Mouse (Mus musculus) CH12.LX (cell line): ENCODE results near the gene Prrc2a. TPM values are rescaled to one million over a fixed set of nuclear protein-coding genes. Genes with fewer than 3 reads are reported as not detected.

Experiments
- DNase-seq: peaks from one replicate; pipeline ENCODE4 v3.0.0-alpha.2; 2013; ENCODE audit errors: extremely low read depth
- H3K27ac ChIP-seq: 2 replicates; pipeline ENCODE4 v1.5.1; 2012; ENCODE audit warnings: low read depth, mild to moderate bottlenecking, control low read depth, moderate library complexity; ENCODE audit not compliant: insufficient read depth
- H3K27me3 ChIP-seq: replicated peaks from 2 replicates; pipeline ENCODE3; 2012; ENCODE audit warnings: inconsistent platforms
- H3K36me3 ChIP-seq, 2 experiments: replicated peaks in 1 of 2; 2 replicates each; pipeline versions ENCODE3 to v1.6.1; 2012; ENCODE audit warnings: inconsistent platforms in 1 of 2, low read length in 1 of 2, mild to moderate bottlenecking in 1 of 2, mixed read lengths in 1 of 2, moderate library complexity in 1 of 2; ENCODE audit not compliant: control insufficient read depth in 1 of 2, insufficient read depth in 1 of 2
- H3K4me1 ChIP-seq, 2 experiments: 2 replicates each; pipeline ENCODE4 v1.6.1; 2012; ENCODE audit warnings: inconsistent platforms in 1 of 2, moderate library complexity in 1 of 2; ENCODE audit not compliant: insufficient read depth in 2 of 2, control insufficient read depth in 1 of 2
- H3K4me2 ChIP-seq: 2 replicates; pipeline ENCODE4 v1.6.1; 2012; ENCODE audit warnings: low read depth, mild to moderate bottlenecking, control low read depth; ENCODE audit not compliant: poor library complexity, insufficient read depth, severe bottlenecking
- H3K4me3 ChIP-seq, 3 experiments: fragments of 150-350 bp in 1 of 3; sonication (generic) in 1 of 3; replicated peaks in 1 of 3; 2 replicates each; pipeline versions ENCODE3 to v1.5.1; 2011 to 2012; ENCODE audit warnings: low read depth in 2 of 3, low read length in 2 of 3, mild to moderate bottlenecking in 2 of 3, moderate library complexity in 2 of 3, control low read depth in 1 of 3, improper control_type of control experiment in 1 of 3, inconsistent platforms in 1 of 3, mixed read lengths in 1 of 3; ENCODE audit not compliant: poor library complexity in 1 of 3
- H3K79me2 ChIP-seq: replicated peaks from 2 replicates; pipeline ENCODE4 v1.6.1; 2012; ENCODE audit warnings: mild to moderate bottlenecking, moderate library complexity; ENCODE audit not compliant: control insufficient read depth, poor library complexity, insufficient read depth, severe bottlenecking; ENCODE audit errors: extremely low read depth
- H3K9ac ChIP-seq: 2 replicates; pipeline ENCODE4 v1.6.1; 2012; ENCODE audit warnings: low read depth, mild to moderate bottlenecking, control low read depth, moderate library complexity; ENCODE audit not compliant: insufficient read depth
- H3K9me3 ChIP-seq: replicated peaks from 2 replicates; pipeline ENCODE3; 2012; ENCODE audit warnings: low read length, inconsistent platforms, mixed read lengths
- BHLHE40 ChIP-seq: IDR thresholded peaks from 2 replicates; pipeline ENCODE4 v1.6.1; 2011; ENCODE audit warnings: mild to moderate bottlenecking, low read depth, low read length, improper control_type of control experiment
- CHD1 ChIP-seq: IDR thresholded peaks from 2 replicates; pipeline ENCODE4 v1.6.1; 2012; ENCODE audit warnings: low read depth, low read length, improper control_type of control experiment, inconsistent platforms
- CTCF ChIP-seq, 2 experiments: IDR thresholded peaks in 1 of 2; conservative IDR thresholded peaks in 1 of 2; 2 replicates each; pipeline ENCODE4 v1.5.1; 2011 to 2012; ENCODE audit warnings: low read depth in 2 of 2, low read length in 2 of 2, improper control_type of control experiment in 1 of 2, inconsistent platforms in 1 of 2, mild to moderate bottlenecking in 1 of 2, moderate library complexity in 1 of 2
- ETS1 ChIP-seq: conservative IDR thresholded peaks from 2 replicates; pipeline ENCODE4 v1.6.1; 2012; ENCODE audit warnings: low read depth, mild to moderate bottlenecking, inconsistent platforms, low read length, improper control_type of control experiment, moderate library complexity
- GABPA ChIP-seq: IDR thresholded peaks from 2 replicates; pipeline ENCODE4 v1.6.1; 2012; ENCODE audit warnings: low read depth, low read length, improper control_type of control experiment, inconsistent platforms; ENCODE audit not compliant: insufficient replicate concordance
- HCFC1 ChIP-seq: IDR thresholded peaks from 2 replicates; pipeline ENCODE4 v1.6.1; 2012; ENCODE audit warnings: low read depth, mild to moderate bottlenecking, inconsistent platforms, low read length, improper control_type of control experiment
- IRF4 ChIP-seq: IDR thresholded peaks from 2 replicates; pipeline ENCODE4 v1.6.1; 2014; ENCODE audit warnings: low read depth, mild to moderate bottlenecking, inconsistent platforms, low read length, improper control_type of control experiment
- JUN ChIP-seq: IDR thresholded peaks from 2 replicates; pipeline ENCODE4 v1.6.1; 2011; ENCODE audit warnings: low read depth, mild to moderate bottlenecking, low read length, improper control_type of control experiment, moderate library complexity; ENCODE audit not compliant: insufficient read depth
- JUND ChIP-seq: conservative IDR thresholded peaks from 2 replicates; pipeline ENCODE4 v1.6.1; 2011; ENCODE audit warnings: low read depth, low read length, improper control_type of control experiment
- KAT2A ChIP-seq: IDR thresholded peaks from 2 replicates; pipeline ENCODE4 v1.6.1; 2012; ENCODE audit warnings: low read length, improper control_type of control experiment, inconsistent platforms; ENCODE audit not compliant: insufficient replicate concordance
- MAX ChIP-seq: IDR thresholded peaks from 2 replicates; pipeline ENCODE4 v1.6.1; 2011; ENCODE audit warnings: low read length, improper control_type of control experiment
- MAZ ChIP-seq: IDR thresholded peaks from 2 replicates; pipeline ENCODE4 v1.6.1; 2012; ENCODE audit warnings: low read depth, mild to moderate bottlenecking, inconsistent platforms, low read length, improper control_type of control experiment, moderate library complexity
- MEF2A ChIP-seq: IDR thresholded peaks from 2 replicates; pipeline ENCODE4 v1.6.1; 2014; ENCODE audit warnings: low read depth, mild to moderate bottlenecking, inconsistent platforms, low read length, improper control_type of control experiment, borderline replicate concordance
- NELFE ChIP-seq: IDR thresholded peaks from 2 replicates; pipeline ENCODE4 v1.6.1; 2011; ENCODE audit warnings: low read depth, low read length, improper control_type of control experiment
- PAX5 ChIP-seq: IDR thresholded peaks from 2 replicates; pipeline ENCODE4 v1.6.1; 2012; ENCODE audit warnings: low read length, inconsistent platforms, mixed read lengths
- RAD21 ChIP-seq: IDR thresholded peaks from 2 replicates; pipeline ENCODE4 v1.6.1; 2011; ENCODE audit warnings: low read depth, mild to moderate bottlenecking, low read length, improper control_type of control experiment, moderate library complexity
- SMC3 ChIP-seq: IDR thresholded peaks from 2 replicates; pipeline ENCODE4 v1.6.1; 2011; ENCODE audit warnings: low read depth, low read length, improper control_type of control experiment
- TBP ChIP-seq: conservative IDR thresholded peaks from 2 replicates; pipeline ENCODE4 v1.6.1; 2011; ENCODE audit warnings: low read depth, low read length, improper control_type of control experiment
- TCF12 ChIP-seq: IDR thresholded peaks from 2 replicates; pipeline ENCODE4 v1.6.1; 2014; ENCODE audit warnings: low read depth, mild to moderate bottlenecking, inconsistent platforms, low read length, improper control_type of control experiment
- USF2 ChIP-seq: conservative IDR thresholded peaks from 2 replicates; pipeline ENCODE4 v1.6.1; 2011; ENCODE audit warnings: low read depth, low read length, improper control_type of control experiment
- ZC3H11A ChIP-seq: IDR thresholded peaks from 2 replicates; pipeline ENCODE4 v1.6.1; 2012; ENCODE audit warnings: low read depth, mild to moderate bottlenecking, inconsistent platforms, low read length, improper control_type of control experiment
- ZKSCAN1 ChIP-seq: IDR thresholded peaks from 2 replicates; pipeline ENCODE4 v1.6.1; 2012; ENCODE audit warnings: low read depth, inconsistent platforms, low read length, improper control_type of control experiment, borderline replicate concordance
- dilution Hi-C: fragments of 300-500 bp; cut with MboI; formaldehyde crosslinking; loops from 2 replicates; pipeline ENCODE4 v1.14.3; 2020; ENCODE audit warnings: low sequenced_read_pairs; ENCODE audit not compliant: extremely low pct_unique_long_range_greater_than_20kb, extremely low pct_ligation_motif_present
- in situ Hi-C: fragments of 300-500 bp; cut with MboI; formaldehyde crosslinking; loops from 3 replicates; pipeline ENCODE4 v1.14.3; 2019; ENCODE audit warnings: low sequenced_read_pairs, low pct_ligation_motif_present, low pct_unique_long_range_greater_than_20kb, mixed read lengths
- polyA plus RNA-seq: library from polyadenylated mRNA; unstranded; fragments of >175 nt; gene quantifications from 2 replicates; pipeline ENCODE4 v1.2.1, GENCODE M21; 2012; ENCODE audit warnings: low read depth; ENCODE audit not compliant: insufficient read length
- total RNA-seq, 2 experiments: library from RNA; depleted of rRNA; stranded (reverse); fragments of 300-350 nt in 1 of 2; fragments of >200 nt in 1 of 2; gene quantifications; 2 replicates each; pipeline ENCODE4 v1.2.3; 2012 to 2014

Gene Prrc2a
- total and polyA plus RNA-seq, 3 experiments = 31.3 to 313 (median 80.4) TPM

DNA sequence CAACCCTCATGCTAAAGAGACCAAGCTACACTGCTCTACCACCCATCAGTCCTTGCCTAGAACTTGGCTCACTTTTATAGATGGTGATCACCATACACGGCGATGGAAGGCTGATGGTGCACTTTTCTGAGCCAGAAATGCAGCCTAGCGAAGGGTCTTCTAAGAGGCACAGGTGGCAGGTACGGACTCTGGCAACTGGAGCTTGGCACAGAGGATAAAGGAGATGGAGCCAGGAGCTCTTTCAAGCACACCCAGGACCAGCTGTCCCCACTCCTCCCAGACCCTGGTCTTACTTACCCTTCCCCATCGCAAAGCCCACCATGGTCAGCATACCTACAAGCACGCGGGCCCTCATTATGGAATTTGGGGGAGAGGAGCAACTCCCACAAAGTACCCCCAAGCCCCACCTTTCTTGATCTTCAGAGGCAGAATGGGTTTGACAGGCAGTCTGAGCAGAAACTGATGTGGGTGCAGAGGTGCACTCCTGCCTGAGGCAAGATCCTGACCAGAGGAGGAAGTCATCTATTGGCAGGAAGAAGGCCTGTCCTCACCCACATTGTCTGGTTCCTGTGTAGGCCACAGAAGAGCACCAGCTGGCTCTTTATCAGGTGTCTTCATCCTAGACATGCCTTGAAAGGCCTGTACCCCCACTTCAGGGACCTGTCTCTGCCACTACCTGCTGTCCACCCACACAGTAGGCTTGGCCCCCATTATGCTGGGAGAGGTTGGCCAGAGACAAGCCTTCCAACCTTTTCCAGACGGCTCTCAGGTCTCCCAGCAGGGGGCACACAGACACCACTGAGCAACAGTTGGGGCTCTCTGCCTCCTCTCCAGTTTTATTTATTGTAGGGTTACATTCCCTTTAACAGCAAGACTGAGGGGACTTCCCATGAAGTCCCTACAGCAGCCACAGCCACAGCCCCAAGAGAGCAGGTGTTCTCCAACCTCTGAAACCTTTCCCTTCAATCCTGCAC is 49.4 kb downstream of the Prrc2a start, which contains the start of gene Ly6g5b:
TSS of gene Ly6g5b (minus strand) at position 383 of the 974 bp plus-strand sequence.
- Histone ChIP-seq H3K9me3 (no peaks in the 10 kb centered on the region), H3K4me1 (peaks cover 0 to 24% of the 10 kb centered on the region in 2 experiments; a peak in 2 of 4 replicates), H3K4me2 (no peak within 1 kb of the TSS), H3K4me3 (no peak within 1 kb of the TSS)
- dilution Hi-C loops (no loop called here), in situ Hi-C loops (loop anchor here (5.0 to 10.0 kb wide), 2 partner anchors 91 to 117 kb away; partner anchors contain the start of genes Atp6v1g2 and Sapcd1)
- TF ChIP-seq CTCF (conservative IDR thresholded peaks at IDR 0.05 in 1 of 2, IDR thresholded peaks at IDR 0.05 in 1 of 2; ENCODE audit: low read depth in 2 of 2, low read length in 2 of 2) = peak; percentile 22 to 66; a peak in 2 of 4 replicates
- TF ChIP-seq PAX5 = no peak
- no peak for TF ChIP-seq HCFC1
- no peak for TF ChIP-seq USF2
- TF ChIP-seq SMC3 = peak; percentile 51
- no peak for TF ChIP-seq ZC3H11A
- no peak for TF ChIP-seq KAT2A
- TF ChIP-seq NELFE = no peak
- TF ChIP-seq MAZ = no peak
- no peak for TF ChIP-seq MEF2A
- TF ChIP-seq MAX = no peak
- peak; percentile 63 for TF ChIP-seq RAD21
- no peak for TF ChIP-seq ETS1
- no peak for TF ChIP-seq JUN
- no peak for TF ChIP-seq BHLHE40
- TF ChIP-seq, all 38 proteins: peak for 3
- Histone ChIP-seq H3K27ac (no peak within 1 kb of the TSS), H3K36me3 (peaks cover 44 to 59% of the 10 kb centered on the region in 2 experiments), H3K9ac (no peak within 1 kb of the TSS), H3K27me3 (no peaks in the 10 kb centered on the region), H3K79me2 (peaks cover 11% of the 10 kb centered on the region)
- peak; percentile 58 for DNase-seq

DNA sequence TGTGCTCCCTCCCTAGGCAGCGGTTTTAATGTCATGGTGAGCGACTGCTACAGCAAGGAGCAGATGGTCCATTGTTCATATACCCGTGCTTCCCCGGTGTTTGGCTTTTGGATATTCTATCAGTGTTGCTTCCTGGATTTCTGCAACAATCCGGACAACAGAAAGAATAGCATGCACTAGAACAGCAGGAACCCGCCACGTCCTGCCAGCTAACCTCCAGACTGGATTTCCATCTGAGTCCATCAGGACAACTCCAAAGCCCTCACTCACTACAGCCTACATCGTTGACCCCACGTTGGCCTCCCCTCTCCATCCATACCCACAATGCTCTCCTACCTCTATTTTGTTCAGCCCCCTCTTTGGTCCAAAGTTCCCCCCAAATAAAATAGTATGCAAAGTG is 52.9 kb downstream of the Prrc2a start:
- DNase-seq = no peak
- no peak overlapping the region for H3K4me3 ChIP-seq
- no peak for TF ChIP-seq GABPA
- TF ChIP-seq ZC3H11A = no peak
- TF ChIP-seq TCF12 = no peak
- TF ChIP-seq PAX5 = no peak
- TF ChIP-seq MEF2A = no peak
- no peak for TF ChIP-seq CHD1
- no peak for TF ChIP-seq JUND
- no peak for TF ChIP-seq JUN
- no peak for TF ChIP-seq ZKSCAN1
- no peak for TF ChIP-seq TBP
- no peak for TF ChIP-seq BHLHE40
- TF ChIP-seq IRF4 = no peak
- TF ChIP-seq, all 38 proteins: peak for 0
- Histone ChIP-seq H3K4me2 (no peak overlapping the region), H3K9me3 (no peaks in the 10 kb centered on the region), H3K27me3 (no peaks in the 10 kb centered on the region), H3K9ac (no peak overlapping the region), H3K27ac (no peak overlapping the region), H3K79me2 (no peaks in the 10 kb centered on the region), H3K36me3 (peaks cover 25 to 34% of the 10 kb centered on the region in 2 experiments), H3K4me1 (peaks cover 0 to 14% of the 10 kb centered on the region in 2 experiments; a peak in 2 of 4 replicates)
- in situ Hi-C loops (loop anchor here (10.0 kb wide), 1 partner anchor 87 kb away; the partner anchor contains the start of gene Sapcd1), dilution Hi-C loops (no loop called here)
